ENCODE assay signal across 9 mouse cellular contexts in genomic region chr5:24329212-24329964, GRCm38 (mm10). TPM values are rescaled to one million over a fixed set of nuclear protein-coding genes. Genes with fewer than 3 reads are reported as not detected.
DNase-seq lines count a peak whose midpoint lies in the region; ATAC-seq and TF ChIP-seq lines count a peak whose summit lies in the region.
"Had no signal": no experiment of that assay in that cellular context is flagged by ENCODE, and none has a peak within 500 bp of the region (broad histone marks: within the 10 kb centered on the region; RNA-seq: fewer than 3 reads in every experiment).

No protein-coding gene starts in this region.

- H3K9ac ChIP-seq in ES-E14 (ENCODE audit: insufficient read depth, low read depth, low read length, poor library complexity, severe bottlenecking), result no peak overlapping the region
- peak overlapping the region; percentile 38 for H3K9ac ChIP-seq in forebrain, embryonic 15.5 days (replicated peaks)
- H3K9ac ChIP-seq in midbrain, embryonic 12.5 days (replicated peaks), result peak overlapping the region; percentile 55

- no peak overlapping the region for H3K27ac ChIP-seq in ES-E14 (ENCODE audit: insufficient read depth, low read depth, low read length, poor library complexity, severe bottlenecking)
- H3K27ac ChIP-seq in forebrain, embryonic 15.5 days (replicated peaks), result no peak overlapping the region; the same call in 1 of the 2 replicates
- peak overlapping the region; percentile 91 for H3K27ac ChIP-seq in limb, embryonic 10.5 days
- peak overlapping the region; percentile 81 for H3K27ac ChIP-seq in midbrain, embryonic 12.5 days (replicated peaks)

- no peak for DNase-seq in ES-E14 (ENCODE audit: low read depth, low spot score)
- DNase-seq in cerebellum, adult 11-12 months, result peak; percentile 77
- peak; percentile 59 to 61 for DNase-seq in heart, postnatal 36 days
- DNase-seq in limb, embryonic 10.5 days (ENCODE audit: low spot score), result peak; percentile 86
- DNase-seq in yolk sac, embryonic 10.5 days (ENCODE audit: low spot score), result peak; percentile 81
- DNase-seq in thymus, adult 18-20 months, result no peak

- H3K4me3 ChIP-seq in ES-E14 (ENCODE audit: insufficient read depth in 1 of 2, low read depth in 1 of 2, low read length in 2 of 2, poor library complexity in 1 of 2, severe bottlenecking in 1 of 2), result peak overlapping the region; percentile 34 to 44; a peak in 3 of 4 replicates
- H3K4me3 ChIP-seq in forebrain, embryonic 15.5 days, result peak overlapping the region; percentile 21
- peak overlapping the region; percentile 54 for H3K4me3 ChIP-seq in limb, embryonic 10.5 days
- H3K4me3 ChIP-seq in midbrain, embryonic 12.5 days, result peak overlapping the region; percentile 24

- no peaks in the 10 kb centered on the region for H3K9me3 ChIP-seq in ES-E14 (ENCODE audit: control insufficient read depth, insufficient read depth, low read depth, low read length)
- no peaks in the 10 kb centered on the region for H3K9me3 ChIP-seq in forebrain, embryonic 15.5 days
- no peaks in the 10 kb centered on the region for H3K9me3 ChIP-seq in limb, embryonic 10.5 days (replicated peaks)
- H3K9me3 ChIP-seq in midbrain, embryonic 12.5 days, result no peaks in the 10 kb centered on the region

- in situ Hi-C loops in ES-E14 (cut with MboI; ENCODE audit: low sequenced_read_pairs in 2 of 2, unreplicated experiment in 2 of 2), result no loop called here

- H3K4me1 ChIP-seq in ES-E14 (ENCODE audit: control insufficient read depth in 2 of 2, insufficient read depth in 2 of 2, low read length in 2 of 2, poor library complexity in 1 of 2), result peaks cover 0 to 13% of the 10 kb centered on the region in 2 experiments; a peak in 1 of 4 replicates
- H3K4me1 ChIP-seq in forebrain, embryonic 15.5 days, result peaks cover 17% of the 10 kb centered on the region
- peaks cover 63% of the 10 kb centered on the region for H3K4me1 ChIP-seq in limb, embryonic 10.5 days
- H3K4me1 ChIP-seq in midbrain, embryonic 12.5 days, result peaks cover 22% of the 10 kb centered on the region

- peak; percentile 67 for ATAC-seq in forebrain, embryonic 15.5 days (replicated peaks)
- peak; percentile 82 for ATAC-seq in midbrain, embryonic 12.5 days (ENCODE audit: low FRiP score, low read depth)
- ATAC-seq: Patski had no signal

- H3K4me2 ChIP-seq in forebrain, embryonic 15.5 days (replicated peaks), result peak overlapping the region; percentile 46
- peak overlapping the region; percentile 56 for H3K4me2 ChIP-seq in midbrain, embryonic 12.5 days (replicated peaks)

- intact Hi-C loops in heart, postnatal 36 days (cut with DNase I), result loop anchor here (5.0 kb wide), 1 partner anchor 52 kb away; no protein-coding TSS in a partner anchor

- H3K27me3 ChIP-seq in forebrain, embryonic 15.5 days, result no peaks in the 10 kb centered on the region
- peaks cover 50% of the 10 kb centered on the region for H3K27me3 ChIP-seq in limb, embryonic 10.5 days (ENCODE audit: low read depth, poor library complexity, severe bottlenecking)
- peaks cover 22% of the 10 kb centered on the region; the same call in 1 of the 2 replicates for H3K27me3 ChIP-seq in midbrain, embryonic 12.5 days

- H3K36me3 ChIP-seq in ES-E14 (ENCODE audit: control insufficient read depth, insufficient read depth, low read length, poor library complexity, severe bottlenecking), result no peaks in the 10 kb centered on the region
- H3K36me3 ChIP-seq in forebrain, embryonic 15.5 days, result peaks cover 6% of the 10 kb centered on the region; the same call in 1 of the 2 replicates
- peaks cover 31% of the 10 kb centered on the region for H3K36me3 ChIP-seq in limb, embryonic 10.5 days
- peaks cover 31% of the 10 kb centered on the region for H3K36me3 ChIP-seq in midbrain, embryonic 12.5 days

- 3% methylated on average over 26 of the region's 27 CpGs for WGBS in forebrain, embryonic 15.5 days
- WGBS in limb, embryonic 10.5 days, result 6% methylated on average over 24 of the region's 27 CpGs
- 6% methylated on average over 25 of the region's 27 CpGs for WGBS in midbrain, embryonic 12.5 days

TF ChIP-seq in ES-E14, 5 proteins besides CTCF, POLR2A, EP300 and RAD21:
- TF ChIP-seq ZNF384 (IDR thresholded peaks at IDR 0.05; ENCODE audit: low read depth, low read length), result no peak
- no peak for TF ChIP-seq HCFC1 (IDR thresholded peaks at IDR 0.05; ENCODE audit: borderline replicate concordance, insufficient read depth, low read length)
- no peak for TF ChIP-seq CHD2 (IDR thresholded peaks at IDR 0.05; ENCODE audit: low read depth, low read length)
- TF ChIP-seq ZC3H11A (IDR thresholded peaks at IDR 0.05; ENCODE audit: borderline replicate concordance, low read depth, low read length), result no peak
- no peak for TF ChIP-seq MAFK (IDR thresholded peaks at IDR 0.05; ENCODE audit: insufficient read depth, low read depth, low read length)
TF ChIP-seq in ES-E14: peak in this region for 0.

RNA-seq across cellular contexts. Expression of gene Kcnh2, which starts 22.0 kb away (rescaled TPM):
- 6.5 and 7.7 TPM in 2 replicates for total RNA-seq in ES-E14 (2012; rRNA removed)
- 5.2 and 6.4 TPM in 2 replicates for polyA plus RNA-seq in forebrain, embryonic 15.5 days (2015; fragmentation: Nextera tagmentation; extraction: Ambion mirVana)
- total RNA-seq in heart, postnatal 36 days (2021), result 10 to 100 TPM; 56.3 to 72.6 TPM
- 15.0 and 19.3 TPM in 2 replicates for polyA plus RNA-seq in limb, embryonic 10.5 days (2016; fragmentation: Nextera tagmentation; extraction: Ambion mirVana)
- 18.0 and 18.5 TPM in 2 replicates for polyA plus RNA-seq in midbrain, embryonic 12.5 days (2016; fragmentation: Nextera tagmentation; extraction: Ambion mirVana)

RNA-seq across cellular contexts. Expression of gene Nos3, which starts 35.2 kb away (rescaled TPM):
- total RNA-seq in ES-E14 (2012; rRNA removed), result 2.2 and 5.8 TPM in 2 replicates
- polyA plus RNA-seq in forebrain, embryonic 15.5 days (2015; fragmentation: Nextera tagmentation; extraction: Ambion mirVana), result 7.4 TPM in 2 replicates
- 10 to 100 TPM; 23.7 to 26.2 TPM for total RNA-seq in heart, postnatal 36 days (2021)
- 8.4 and 8.9 TPM in 2 replicates for polyA plus RNA-seq in limb, embryonic 10.5 days (2016; fragmentation: Nextera tagmentation; extraction: Ambion mirVana)
- polyA plus RNA-seq in midbrain, embryonic 12.5 days (2016; fragmentation: Nextera tagmentation; extraction: Ambion mirVana), result 7.1 and 9.2 TPM in 2 replicates

Comparison
In these comparisons a context has a peak if more than half of its experiments do, and no peak if none do; other contexts are left out.
1. DNase-seq: peak in cerebellum, adult 11-12 months (single experiment), heart, postnatal 36 days (2 of 2), limb, embryonic 10.5 days (single experiment) and yolk sac, embryonic 10.5 days (single experiment); none in ES-E14 (single experiment) and thymus, adult 18-20 months (0 of 2).
2. H3K27ac ChIP-seq: peak in limb, embryonic 10.5 days (single experiment) and midbrain, embryonic 12.5 days (single experiment); none in ES-E14 (single experiment) and forebrain, embryonic 15.5 days (single experiment).
3. Peak in every context shown above with its lines, with median percentiles within 50 percentile points of each other: H3K4me3 ChIP-seq.